Mouse (Mus musculus) myocyte (in vitro differentiated cells): ENCODE results near the gene Olfr1404.

Experiments used
- CEBPB ChIP-seq: IDR thresholded peaks from 2 replicates; pipeline ENCODE4 v1.6.1; 2011; ENCODE audit warnings: mild to moderate bottlenecking, moderate library complexity; ENCODE audit not compliant: poor library complexity, insufficient read depth, severe bottlenecking
- E2F4 ChIP-seq: IDR thresholded peaks from one replicate; pipeline ENCODE4 v1.6.1; 2011; ENCODE audit warnings: mild to moderate bottlenecking, control low read depth, moderate library complexity; ENCODE audit not compliant: insufficient read depth
- MAX ChIP-seq: IDR thresholded peaks from one replicate; pipeline ENCODE4 v1.6.1; 2011; ENCODE audit warnings: low read depth, mild to moderate bottlenecking, control low read depth
- MYOG ChIP-seq, 3 experiments: IDR thresholded peaks; one replicate each; pipeline ENCODE4 v1.6.1; 2011; ENCODE audit warnings: control low read depth in 2 of 3, low read depth in 2 of 3, mild to moderate bottlenecking in 2 of 3; ENCODE audit not compliant: insufficient read length in 2 of 3, control insufficient read depth in 1 of 3, insufficient read depth in 1 of 3
- POLR2A ChIP-seq: IDR thresholded peaks from one replicate; pipeline ENCODE4 v1.6.1; 2011; ENCODE audit warnings: low read depth, mild to moderate bottlenecking, control low read depth, moderate library complexity; ENCODE audit not compliant: insufficient read length
- REST ChIP-seq: IDR thresholded peaks from one replicate; pipeline ENCODE4 v1.6.1; 2011; ENCODE audit warnings: mild to moderate bottlenecking, control low read depth, moderate library complexity; ENCODE audit not compliant: insufficient read depth, insufficient read length
- TCF12 ChIP-seq: IDR thresholded peaks from one replicate; pipeline ENCODE4 v1.6.1; 2011; ENCODE audit warnings: mild to moderate bottlenecking, control low read depth; ENCODE audit not compliant: poor library complexity, insufficient read depth, severe bottlenecking
- TCF3 ChIP-seq: IDR thresholded peaks from one replicate; pipeline ENCODE4 v1.6.1; 2011; ENCODE audit warnings: low read depth, control low read depth; ENCODE audit not compliant: insufficient read length

DNA sequence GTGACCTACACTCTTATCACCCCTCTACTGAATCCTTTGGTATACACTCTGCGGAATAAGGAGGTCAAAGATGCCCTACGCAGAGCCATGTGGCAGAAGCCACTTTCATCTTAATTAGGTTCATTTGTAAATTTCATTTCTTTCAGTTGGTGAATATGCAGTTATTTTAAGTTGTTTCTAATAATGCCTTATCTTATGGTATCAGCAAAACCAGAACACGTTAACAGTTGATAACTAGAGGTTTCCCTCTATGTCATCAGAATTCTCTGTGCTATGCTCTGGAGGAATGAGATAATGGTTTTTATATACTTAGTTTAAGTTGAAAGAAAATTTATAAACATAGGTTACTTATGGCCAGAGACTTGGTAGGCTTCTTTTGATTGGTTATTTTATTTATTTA, 4.3 kb downstream of the Olfr1404 start:
- TF ChIP-seq MYOG (IDR thresholded peaks at IDR 0.05; ENCODE audit: control insufficient read depth in 1 of 3, insufficient read depth in 1 of 3, insufficient read length in 2 of 3, low read depth in 2 of 3) (no peak), POLR2A (no peak), CEBPB (no peak), E2F4 (no peak), REST (no peak), TCF12 (no peak), MAX (no peak), TCF3 (no peak)
